Mouse (Mus musculus) adrenal gland, adult (tissue): Measurements from ENCODE around the gene Vmn1r112.
"Not testable (repeated sequence)": the region's sequence is repeated elsewhere in the genome, so short reads cannot be mapped to it uniquely, and the experiment has no call there.

ENCODE experiments used
- DNase-seq, 2 experiments: peaks; one replicate each; pipeline ENCODE4 v3.0.0; 2022 to 2023; ENCODE audit warnings: low spot score in 1 of 2; ENCODE audit not compliant: inconsistent age in 2 of 2

Vmn1r112 gene

DNA sequence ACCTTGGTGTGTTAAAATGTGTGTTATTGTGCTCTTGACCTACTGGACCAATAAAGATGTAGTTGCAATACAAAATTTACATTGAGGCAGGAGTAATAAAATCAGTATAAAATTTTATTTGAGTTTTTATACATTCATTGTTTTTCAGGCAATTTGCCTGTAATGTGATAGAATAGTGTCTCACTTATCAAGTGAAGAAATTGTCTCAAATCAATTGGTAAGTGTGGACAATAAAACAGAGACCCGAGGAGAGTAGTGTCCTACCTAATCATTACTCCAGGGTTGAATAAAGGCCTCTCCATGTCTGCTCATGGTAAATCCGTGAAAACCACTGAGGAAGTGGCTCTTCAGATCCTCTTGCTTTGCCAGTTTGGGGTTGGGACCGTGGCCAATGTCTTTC is at the start of gene Vmn1r112:
Vmn1r112 (plus strand) TSS at position 301 of the 400 bp plus-strand sequence.
- not testable (repeated sequence) for DNase-seq

DNA sequence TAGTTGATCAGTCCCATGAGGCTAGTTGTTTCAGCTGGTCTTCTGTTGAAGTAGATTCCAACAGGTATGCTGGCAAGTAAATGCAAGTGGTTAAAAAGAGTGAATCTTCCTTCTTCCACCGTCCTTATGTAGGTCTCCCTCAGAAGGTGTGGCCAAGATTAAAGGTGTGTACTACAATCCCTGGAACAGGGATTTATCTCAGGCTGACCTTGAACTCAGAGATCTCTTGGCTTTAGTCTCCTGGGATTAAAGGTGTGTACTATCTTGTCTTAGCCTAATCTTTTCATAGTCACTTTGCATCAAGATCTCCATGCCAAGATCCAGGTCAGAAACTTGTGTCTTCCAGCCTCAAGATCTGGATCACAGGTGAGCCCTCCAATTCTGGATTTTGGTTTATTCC is 40.5 kb upstream of the Vmn1r112 start, which contains the start of gene Gm10668:
Gm10668 (minus strand) TSS at position 101 of the 400 bp plus-strand sequence.
- not testable (repeated sequence) for DNase-seq

DNA sequence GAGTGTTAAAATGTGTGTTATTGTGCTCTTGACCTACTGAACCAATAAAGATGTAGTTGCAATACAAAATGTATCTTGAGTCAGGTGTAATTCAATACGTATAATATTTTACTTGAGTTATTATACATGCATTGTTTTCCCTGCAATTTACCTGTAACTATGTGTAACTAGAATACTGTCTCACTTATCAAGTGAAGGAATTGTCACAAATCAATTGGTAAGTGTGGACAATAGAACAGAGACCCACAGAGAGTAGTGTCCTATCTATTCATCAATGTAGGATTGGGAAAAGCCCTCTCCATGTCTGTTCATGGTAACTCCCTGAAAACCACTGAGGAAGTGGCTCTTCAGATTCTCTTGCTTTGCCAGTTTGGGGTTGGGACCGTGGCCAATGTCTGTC is 16.0 kb downstream of the Vmn1r112 start, which contains the start of gene Vmn1r113:
Vmn1r113 (plus strand) TSS at position 301 of the 400 bp plus-strand sequence.
- DNase-seq = not testable (repeated sequence)

DNA sequence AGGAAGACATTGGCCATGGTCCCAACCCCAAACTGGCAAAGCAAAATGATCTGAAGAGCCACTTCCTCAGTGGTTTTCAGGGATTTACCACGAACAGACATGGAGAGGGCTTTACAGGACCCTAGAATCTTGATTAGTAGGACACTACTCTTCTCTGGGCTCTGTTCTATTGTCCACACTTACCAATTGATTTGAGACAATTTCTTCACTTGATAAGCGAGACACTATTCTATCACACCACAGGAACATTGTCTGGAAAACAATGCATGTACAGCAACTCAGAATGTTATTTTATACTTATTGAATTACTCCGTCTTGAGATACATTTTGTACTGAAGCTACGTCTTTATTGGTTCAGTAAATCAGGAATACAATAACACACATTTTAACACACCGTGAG is 41.1 kb downstream of the Vmn1r112 start, which contains the start of gene Vmn1r114:
Vmn1r114 (minus strand) TSS at position 101 of the 400 bp plus-strand sequence.
- not testable (repeated sequence) for DNase-seq
